Mouse (Mus musculus) embryonic facial prominence, embryonic 14.5 days (tissue): Measurements from ENCODE around the gene Ptger3. TPM values are rescaled to one million over a fixed set of nuclear protein-coding genes. Genes with fewer than 3 reads are reported as not detected.

Experiments
- ATAC-seq: fragments of 200-750 bp; cut with Nextera tagmentation; 2 replicates; pipeline ENCODE4 v1.8.0; 2017; ENCODE audit warnings: low read depth, moderate number of reproducible peaks, moderate TSS enrichment
- DNase-seq: peaks from one replicate; pipeline ENCODE4 v3.0.0-alpha.2; 2015; ENCODE audit warnings: low spot score
- H3K27ac ChIP-seq: fragments of 300-500 bp; sonication (generic); replicated peaks from 2 replicates; pipeline ENCODE4 v1.5.1; 2014; ENCODE audit warnings: low read depth, mild to moderate bottlenecking, low read length, moderate library complexity
- H3K27me3 ChIP-seq: fragments of 300-500 bp; sonication (generic); replicated peaks from 2 replicates; pipeline ENCODE4 v1.6.1; 2014; ENCODE audit warnings: low read length; ENCODE audit not compliant: control insufficient read depth, insufficient read depth
- H3K36me3 ChIP-seq: fragments of 300-500 bp; sonication (generic); 2 replicates; pipeline ENCODE4 v1.6.1; 2014; ENCODE audit warnings: low read length, mixed read lengths; ENCODE audit not compliant: control insufficient read depth, insufficient read depth
- H3K4me1 ChIP-seq: fragments of 300-500 bp; sonication (generic); 2 replicates; pipeline ENCODE4 v1.6.1; 2014; ENCODE audit warnings: antibody characterized with exemption, low read length; ENCODE audit not compliant: control insufficient read depth, insufficient read depth
- H3K4me2 ChIP-seq: fragments of 300-500 bp; sonication (generic); 2 replicates; pipeline ENCODE4 v1.6.1; 2014; ENCODE audit warnings: low read depth, mild to moderate bottlenecking, low read length, moderate library complexity, mixed read lengths
- H3K4me3 ChIP-seq: fragments of 300-500 bp; sonication (generic); 2 replicates; pipeline ENCODE4 v1.5.1; 2014; ENCODE audit warnings: low read depth, mild to moderate bottlenecking, low read length
- H3K9ac ChIP-seq: fragments of 300-500 bp; sonication (generic); 2 replicates; pipeline ENCODE4 v1.6.1; 2014; ENCODE audit warnings: low read depth, mild to moderate bottlenecking, low read length, moderate library complexity, mixed read lengths
- H3K9me3 ChIP-seq: fragments of 300-500 bp; sonication (generic); 2 replicates; pipeline ENCODE4 v1.6.1; 2016; ENCODE audit warnings: low read length; ENCODE audit not compliant: control insufficient read depth
- WGBS: fragments of 180-500 bp; shearing (Covaris S2); extraction: QIAGEN DNeasy Blood & Tissue Kit; methylation state at CpG from one replicate; pipeline ENCODE4 v1.1.7; 2014; 5-methylcytosine and 5-hydroxymethylcytosine counted together
- microRNA counts: library from miRNA; unstranded; fragments of <30 nt; microRNA quantifications from one replicate; lab custom pipeline; 2017
- microRNA-seq: library from miRNA; unstranded; fragments of <30 nt; microRNA quantifications from one replicate; pipeline ENCODE4, GENCODE M21; 2016; ENCODE audit warnings: borderline number of aligned reads
- polyA plus RNA-seq: library from polyadenylated mRNA; unstranded; fragments of >200 nt; fragmentation: Nextera tagmentation; extraction: Ambion mirVana; gene quantifications from 2 replicates; pipeline ENCODE4 v1.2.1, GENCODE M21; 2014

The Ptger3 gene
- polyA plus RNA-seq, 1 experiment from 2014 or later, result 12.0 TPM

- Histone ChIP-seq H3K4me3 (no peak overlapping the region), H3K4me2 (no peak overlapping the region), H3K4me1 (peaks cover 8% of the 10 kb centered on the region; the same call in 1 of the 2 replicates), H3K27ac (no peak overlapping the region), H3K9me3 (no peaks in the 10 kb centered on the region), H3K36me3 (no peaks in the 10 kb centered on the region), H3K27me3 (no peaks in the 10 kb centered on the region), H3K9ac (no peak overlapping the region)
- DNase-seq, result peak; percentile 74
- 35% methylated on average over 7 of the region's 7 CpGs for WGBS
- 0 out of 2 replicates have a peak, but pooled peaks have one; percentile 30 for ATAC-seq
Observed at GRCm38 (mm10) chr3:157661622-157662021, 94.9 kb downstream of the Ptger3 start.

DNA sequence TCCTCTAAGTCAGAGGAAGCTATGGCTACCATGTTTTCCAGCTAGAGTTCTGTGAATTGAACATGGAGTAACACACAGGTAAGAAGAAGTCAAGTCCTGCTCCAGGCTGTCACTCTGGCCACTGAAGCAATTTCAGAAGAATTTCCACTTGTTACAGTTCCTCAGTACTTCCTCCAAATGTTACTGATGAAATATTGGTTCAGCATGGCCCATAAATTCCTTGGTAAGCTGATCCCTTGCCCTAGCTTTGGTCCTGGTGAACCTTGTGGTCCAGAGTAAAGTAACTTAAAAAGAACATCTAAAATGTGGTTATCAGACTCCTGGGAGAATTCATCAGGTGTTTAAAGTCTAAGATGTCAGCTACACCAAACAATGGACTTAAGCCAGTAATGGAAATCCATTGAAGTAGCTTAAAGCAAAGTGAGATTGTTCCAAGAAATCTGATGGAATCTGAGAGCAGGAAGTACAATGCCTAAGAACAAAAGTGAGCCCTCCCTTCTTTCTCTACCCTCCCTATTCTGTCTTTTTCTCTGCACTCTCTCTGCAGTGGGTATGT is 97.9 kb downstream of the Ptger3 start:
- DNase-seq, result peak; percentile 27

GRCm38 (mm10) chr3:157665471-157665870 is 98.8 kb downstream of the Ptger3 start:
- DNase-seq (no peak), ATAC-seq (no peak)
- WGBS, result 36% methylated on average over 1 of the region's 1 CpGs
- Histone ChIP-seq H3K36me3 (no peaks in the 10 kb centered on the region), H3K27me3 (no peaks in the 10 kb centered on the region), H3K4me3 (no peak overlapping the region), H3K4me2 (no peak overlapping the region), H3K9me3 (no peaks in the 10 kb centered on the region), H3K4me1 (peaks cover 8% of the 10 kb centered on the region; the same call in 1 of the 2 replicates), H3K9ac (no peak overlapping the region), H3K27ac (no peak overlapping the region)

More for the DNA sequence above, 97.9 kb downstream of the Ptger3 start:
- no peak overlapping the region for H3K4me2 ChIP-seq
- ATAC-seq, result peak; percentile 78; the same call in 1 of the 2 replicates
- no peaks in the 10 kb centered on the region for H3K9me3 ChIP-seq
- H3K4me1 ChIP-seq, result peaks cover 8% of the 10 kb centered on the region; the same call in 1 of the 2 replicates
- H3K9ac ChIP-seq, result no peak overlapping the region
- H3K27me3 ChIP-seq, result no peaks in the 10 kb centered on the region
- H3K4me3 ChIP-seq, result no peak overlapping the region
- H3K36me3 ChIP-seq, result no peaks in the 10 kb centered on the region
- H3K27ac ChIP-seq, result no peak overlapping the region

- no peaks in the 10 kb centered on the region for H3K27me3 ChIP-seq
- no peak overlapping the region for H3K4me2 ChIP-seq
- H3K4me3 ChIP-seq, result no peak overlapping the region
- no peaks in the 10 kb centered on the region for H3K36me3 ChIP-seq
- DNase-seq (peak; percentile 30), ATAC-seq (no peak)
- 57% methylated on average over 2 of the region's 2 CpGs for WGBS
- H3K9ac ChIP-seq, result no peak overlapping the region
- no peak overlapping the region for H3K27ac ChIP-seq
- H3K4me1 ChIP-seq, result peaks cover 8% of the 10 kb centered on the region; the same call in 1 of the 2 replicates
- H3K9me3 ChIP-seq, result no peaks in the 10 kb centered on the region
Observed at GRCm38 (mm10) chr3:157666142-157666541, 99.5 kb downstream of the Ptger3 start.

DNA sequence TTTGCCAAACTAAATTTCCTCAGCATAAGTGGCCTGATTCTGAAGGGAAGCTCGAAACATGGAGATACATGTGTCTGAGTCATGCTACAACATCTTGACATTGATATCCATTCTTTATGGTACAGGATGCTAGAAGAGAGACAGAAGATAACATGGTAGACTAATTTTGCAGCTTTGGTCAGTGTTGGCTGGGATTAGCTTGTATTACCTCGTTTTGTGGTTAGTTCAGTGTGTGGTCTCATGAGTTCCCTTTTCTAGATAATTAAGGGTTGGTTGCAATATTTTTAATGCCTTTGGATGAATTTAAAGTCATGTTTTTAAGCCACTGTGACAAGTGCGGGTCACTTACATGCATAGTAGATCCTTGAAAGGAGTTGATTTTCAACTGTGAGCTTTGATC is 119.4 kb downstream of the Ptger3 start:
- Histone ChIP-seq H3K9me3 (no peaks in the 10 kb centered on the region), H3K4me2 (no peak overlapping the region), H3K9ac (no peak overlapping the region), H3K36me3 (no peaks in the 10 kb centered on the region), H3K4me3 (no peak overlapping the region), H3K27me3 (no peaks in the 10 kb centered on the region), H3K27ac (no peak overlapping the region), H3K4me1 (no peaks in the 10 kb centered on the region)
- WGBS, result 79% methylated on average over 3 of the region's 3 CpGs
- DNase-seq, result no peak
- ATAC-seq, result no peak

DNA sequence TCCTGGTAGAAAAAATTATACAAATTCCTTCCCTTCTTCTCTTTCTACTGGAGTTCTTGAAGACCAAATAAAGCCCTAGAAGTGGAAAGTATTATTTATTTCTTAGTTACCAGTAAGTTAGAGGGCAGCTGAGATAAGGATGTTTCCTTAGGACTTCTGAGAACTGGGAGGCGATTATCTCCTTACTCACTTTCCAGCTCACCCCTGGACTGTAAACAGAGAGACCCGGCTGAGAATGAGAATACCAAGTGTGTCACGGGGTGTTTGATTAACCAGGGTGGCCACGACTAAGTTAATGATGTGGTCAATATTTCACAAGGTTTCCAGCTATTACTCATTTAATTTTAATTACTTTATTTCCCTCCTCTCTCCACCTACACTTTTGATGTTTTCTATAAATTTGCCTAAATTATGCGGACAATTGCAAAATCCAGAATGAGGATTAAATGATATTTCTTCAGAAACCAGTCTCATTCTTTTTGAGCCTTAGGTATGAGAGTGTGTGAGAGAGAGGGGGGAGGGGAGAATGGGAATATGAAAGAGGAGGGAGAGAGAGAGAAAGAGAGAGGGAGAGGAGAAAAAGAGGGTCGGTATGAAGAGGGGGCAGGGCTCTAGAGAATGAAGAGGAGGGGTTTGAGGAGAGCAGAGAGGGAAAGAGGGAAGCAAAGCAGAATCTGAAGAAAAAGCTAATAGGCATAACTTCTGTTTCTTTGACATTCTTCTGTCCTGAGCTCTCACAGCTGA is 121.9 kb downstream of the Ptger3 start:
- H3K9me3 ChIP-seq, result no peaks in the 10 kb centered on the region
- 50% methylated on average over 6 of the region's 6 CpGs for WGBS
- H3K4me1 ChIP-seq, result no peaks in the 10 kb centered on the region
- H3K27me3 ChIP-seq, result no peaks in the 10 kb centered on the region
- DNase-seq, result no peak
- no peak overlapping the region for H3K9ac ChIP-seq
- no peak overlapping the region for H3K27ac ChIP-seq
- H3K4me3 ChIP-seq, result no peak overlapping the region
- H3K4me2 ChIP-seq, result no peak overlapping the region
- H3K36me3 ChIP-seq, result no peaks in the 10 kb centered on the region
- ATAC-seq, result no peak

MicroRNAs within 50 kb of the gene (microRNA counts, 519-probe panel; counts per million panel counts)
- 2,485 counts per million, percentile 47 among the panel's probes with 10 or more counts for microRNA mmu-miR-186 (lab: Ali Mortazavi, UCI)

Small RNA genes lying within 50 kb of the gene (microRNA-seq; reads per million reads assigned to microRNA genes)
- 379 reads per million, percentile 66 among the genes with 10 or more reads in this experiment for gene Mir186

Other genes with a start within 250 kb of the Ptger3 start
- 94.9 and 95.9 TPM in 2 replicates for gene Zranb2, start 32.7 kb upstream of the Ptger3 start, polyA plus RNA-seq